Mouse (Mus musculus) heart, postnatal 10 days (tissue): ENCODE results near the gene Cish. TPM values are rescaled to one million over a fixed set of nuclear protein-coding genes. Genes with fewer than 3 reads are reported as not detected.

Experiments
- DNase-seq, 2 experiments: peaks; one replicate each; pipeline ENCODE4 v3.0.0; 2021
- intact Hi-C: fragments of 180-260 bp; cut with DNase I; formaldehyde crosslinking; loops from one replicate; pipeline ENCODE4 v1.15.1; 2025
- total RNA-seq, 2 experiments: library from RNA; stranded (reverse); gene quantifications; 2 replicates each; pipeline ENCODE4 v1.2.3; 2021

Cish gene
- total RNA-seq: 100 to 1,000 TPM; 212 to 269 TPM

DNA sequence AAGGTAGTCTGAATTCAATTTTAAA is at the start of gene Cish:
TSS of gene Cish (plus strand) at position 11 of the 25 bp plus-strand sequence.
- intact Hi-C loops: loop anchor here (10.0 kb wide), 1 partner anchor 471 kb away; the partner anchor contains the start of gene Dcaf1
- DNase-seq: no peak

DNA sequence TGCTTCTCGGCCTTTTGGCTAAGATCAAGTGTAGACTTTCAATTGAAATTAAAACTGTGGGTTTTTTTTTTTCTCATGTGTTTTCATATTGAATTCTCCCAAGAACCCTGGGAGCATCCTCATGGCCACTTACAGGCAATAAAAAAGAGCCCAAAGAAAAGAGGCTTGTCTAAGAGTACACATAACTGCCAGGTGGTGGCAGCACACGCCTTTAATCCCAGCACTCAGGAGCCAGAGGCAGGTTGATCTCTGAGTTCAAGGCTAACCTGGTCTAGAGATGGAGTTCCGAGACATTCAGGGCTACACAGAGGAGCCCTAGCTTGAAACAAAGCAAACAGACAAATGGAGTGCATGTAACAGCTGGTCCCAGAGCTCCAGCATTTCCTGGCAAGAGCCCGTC is 49.7 kb upstream of the Cish start:
- intact Hi-C loops: loop anchor here (1.0 kb wide), 1 partner anchor 45 kb away; no protein-coding TSS in a partner anchor

DNA sequence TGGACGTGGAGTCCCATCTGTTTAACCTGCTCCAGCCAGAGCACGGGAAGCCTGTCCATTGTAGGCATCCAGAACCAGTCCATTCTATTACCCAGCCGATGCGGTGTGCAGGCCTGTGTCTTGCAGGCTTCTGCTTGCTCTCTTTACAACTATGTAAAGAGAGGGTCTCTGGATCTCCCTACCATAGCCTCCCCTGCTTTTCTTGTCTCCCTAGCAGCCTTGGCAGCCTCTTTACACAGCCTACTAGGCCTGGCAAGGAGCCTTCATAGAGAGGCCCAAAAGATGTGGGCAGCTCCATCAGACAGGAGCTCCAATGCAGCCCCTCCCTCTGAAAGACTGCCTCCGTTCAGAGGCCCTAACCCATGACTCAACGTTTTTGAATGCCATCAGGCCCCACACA is 46.7 kb upstream of the Cish start:
- intact Hi-C loops: no loop called here

More for the DNA sequence above, 49.7 kb upstream of the Cish start:
- DNase-seq: peak in 1 of 2 experiments; percentile 39

DNA sequence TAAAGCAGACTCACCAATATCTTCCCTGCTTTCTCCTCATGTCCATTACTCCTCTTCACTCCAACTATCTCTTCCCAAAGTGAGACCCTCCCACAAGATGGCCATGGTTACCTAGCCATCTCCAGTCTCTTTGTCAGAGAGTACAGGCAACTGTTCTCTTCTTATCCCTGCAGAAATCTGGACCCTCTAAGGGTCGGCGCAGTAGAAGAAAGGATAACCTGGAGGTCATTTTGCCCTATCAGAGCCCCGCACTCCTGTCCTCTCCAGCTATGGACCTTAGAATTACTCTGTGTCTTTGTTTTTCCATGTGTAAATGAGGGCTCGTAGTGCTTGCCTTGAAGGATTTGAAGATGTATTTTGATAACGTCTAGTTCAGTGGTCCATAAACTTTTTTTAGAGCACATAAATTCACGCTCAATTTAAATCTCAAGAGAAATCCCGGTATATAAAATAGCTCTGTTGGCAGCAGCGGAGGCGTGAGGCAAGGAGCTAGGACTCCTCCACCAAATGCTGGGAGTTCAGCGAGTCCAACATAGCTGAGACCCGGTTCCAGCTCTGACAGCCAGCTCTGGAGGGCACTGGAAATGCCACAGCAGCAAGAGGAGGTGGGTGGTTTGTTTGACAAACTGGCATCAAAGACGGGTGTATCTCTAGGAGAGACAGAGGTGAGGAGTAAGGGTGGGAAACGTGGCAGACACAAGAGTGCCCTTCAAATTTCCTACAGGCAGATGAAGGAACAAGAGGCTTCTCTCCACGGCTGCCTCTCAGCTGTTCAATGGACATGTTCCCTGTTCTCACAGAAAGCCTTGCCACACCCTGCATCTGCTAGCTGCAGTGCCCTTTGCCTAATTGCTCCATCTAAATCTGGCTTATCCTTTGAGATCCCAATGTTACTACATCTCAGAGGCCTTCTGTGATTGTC is 45.1 kb upstream of the Cish start:
- DNase-seq: no peak
- intact Hi-C loops: no loop called here

More for the DNA sequence above, 46.7 kb upstream of the Cish start:
- DNase-seq: no peak

DNA sequence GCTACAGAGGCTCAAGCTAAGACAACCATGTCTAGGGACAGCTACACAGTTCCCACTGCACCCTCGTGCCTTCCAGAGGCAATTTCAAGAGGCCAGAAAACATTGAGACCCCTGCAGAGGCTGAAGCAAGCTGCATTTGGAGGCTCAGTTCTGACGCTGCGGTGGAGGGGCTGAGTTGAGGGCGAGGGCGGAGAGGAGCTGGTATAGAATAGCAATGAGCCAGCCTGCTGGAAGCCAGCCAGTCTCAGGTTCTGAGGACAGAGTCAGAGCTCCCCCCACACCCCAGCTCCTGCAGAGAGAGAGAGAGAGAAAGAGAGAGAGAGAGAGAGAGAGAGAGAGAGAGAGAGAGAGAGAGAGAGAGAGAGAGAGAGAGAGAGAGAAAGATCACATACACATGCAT is 43.7 kb upstream of the Cish start:
- intact Hi-C loops: no loop called here
- peak in 1 of 2 experiments; percentile 45 for DNase-seq

DNA sequence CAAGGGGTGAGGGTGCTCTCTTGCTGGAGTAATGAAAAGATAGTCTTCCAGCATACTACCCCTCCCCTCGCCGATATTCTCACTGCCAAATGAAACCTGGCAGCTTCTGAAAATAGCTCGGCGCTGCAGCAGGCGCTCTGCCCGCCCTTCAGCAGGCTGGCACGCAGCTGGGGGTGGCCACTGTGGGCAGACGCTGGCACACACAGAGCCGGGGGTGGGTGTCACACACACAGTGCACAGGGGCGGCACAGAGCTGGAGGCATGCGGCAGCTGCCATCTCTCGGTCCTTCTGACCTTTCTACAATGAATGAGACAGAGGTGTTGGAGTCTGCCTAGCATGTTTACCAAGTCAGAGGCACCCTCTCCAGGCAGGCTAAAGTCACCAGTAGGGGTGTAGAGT is 41.4 kb upstream of the Cish start:
- peak; percentile 81 to 87 for DNase-seq
- intact Hi-C loops: no loop called here

DNA sequence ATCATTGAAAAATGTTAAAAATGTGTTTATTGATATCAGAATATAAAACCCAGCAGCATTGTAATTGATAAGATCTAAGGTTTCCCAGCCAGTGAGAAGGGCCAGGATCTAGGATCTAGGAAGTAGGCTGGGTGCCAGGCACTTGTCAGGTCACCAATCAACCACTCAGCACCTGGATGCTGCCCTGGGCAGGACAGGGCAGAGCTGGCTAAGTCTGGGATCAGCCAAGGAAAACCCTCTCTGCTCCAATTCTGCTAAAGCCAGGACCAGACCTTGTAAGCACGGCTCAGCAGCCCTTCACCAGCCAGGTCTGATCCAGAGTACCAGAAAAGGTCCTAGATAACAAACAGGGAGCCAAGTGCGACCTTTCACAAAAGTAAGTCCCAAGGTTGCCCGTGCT is 40.9 kb upstream of the Cish start:
- intact Hi-C loops: no loop called here
- DNase-seq: peak in 1 of 2 experiments; percentile 36

DNA sequence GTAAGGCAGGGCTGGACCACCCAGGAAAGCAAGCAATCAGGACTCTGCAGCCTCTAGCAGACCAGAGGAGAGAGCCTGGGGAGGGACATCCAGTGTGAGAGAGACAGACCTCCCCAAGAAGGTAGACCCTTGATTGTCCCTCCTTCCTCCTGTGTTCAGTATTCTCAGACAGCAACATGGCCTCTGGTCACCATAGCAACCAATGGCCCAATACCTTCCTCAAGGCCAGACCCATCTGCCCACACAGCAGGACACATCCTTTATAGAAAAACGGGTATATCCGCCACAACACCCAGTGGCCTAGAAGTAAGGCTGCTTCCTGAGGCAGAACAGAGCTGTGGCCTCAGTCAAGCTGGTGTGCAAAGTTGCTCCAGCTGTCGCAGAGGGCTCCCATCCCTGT is 40.2 kb upstream of the Cish start:
- intact Hi-C loops: no loop called here
- no peak for DNase-seq

DNA sequence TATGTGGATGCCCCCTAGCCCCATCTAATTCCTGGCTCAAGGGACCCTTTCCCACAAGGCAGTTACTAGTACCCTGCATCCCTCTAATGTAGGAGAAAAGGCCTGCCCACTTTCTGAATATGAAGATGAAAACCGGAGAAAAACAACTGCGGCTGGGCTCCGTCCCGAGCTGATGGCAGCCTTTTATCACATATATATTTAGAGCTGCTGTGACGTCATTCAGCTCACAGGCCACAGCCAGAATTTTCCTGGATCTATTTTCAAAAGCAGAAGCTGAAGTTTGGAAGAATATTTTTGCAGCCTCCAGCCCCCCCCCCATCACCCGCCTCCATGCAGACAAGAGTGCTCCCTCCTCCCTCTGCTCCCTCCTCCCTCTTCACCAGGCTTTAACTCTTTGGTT is 36.3 kb upstream of the Cish start:
- intact Hi-C loops: no loop called here
- DNase-seq: peak; percentile 38 to 59

DNA sequence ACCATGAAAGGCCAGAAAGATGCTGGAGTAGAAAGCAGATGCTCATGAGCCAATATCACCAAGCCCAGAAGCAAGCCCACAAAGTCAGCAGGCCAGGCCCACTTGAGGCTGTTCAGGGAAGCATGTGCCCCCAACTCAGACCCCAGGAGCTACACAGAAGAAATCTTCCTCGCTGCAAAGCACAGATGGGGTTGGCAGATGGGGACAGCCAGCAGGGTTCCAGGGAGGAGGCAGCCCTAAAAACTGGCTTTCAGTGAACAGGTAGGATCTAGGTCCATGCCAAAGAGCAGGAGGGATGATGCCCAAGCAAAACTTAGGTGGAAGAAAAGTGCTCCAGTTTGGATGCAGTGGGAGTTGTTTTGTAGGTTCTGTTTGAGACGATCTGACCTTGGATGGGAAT is 35.4 kb upstream of the Cish start:
- intact Hi-C loops: no loop called here
- no peak for DNase-seq

DNA sequence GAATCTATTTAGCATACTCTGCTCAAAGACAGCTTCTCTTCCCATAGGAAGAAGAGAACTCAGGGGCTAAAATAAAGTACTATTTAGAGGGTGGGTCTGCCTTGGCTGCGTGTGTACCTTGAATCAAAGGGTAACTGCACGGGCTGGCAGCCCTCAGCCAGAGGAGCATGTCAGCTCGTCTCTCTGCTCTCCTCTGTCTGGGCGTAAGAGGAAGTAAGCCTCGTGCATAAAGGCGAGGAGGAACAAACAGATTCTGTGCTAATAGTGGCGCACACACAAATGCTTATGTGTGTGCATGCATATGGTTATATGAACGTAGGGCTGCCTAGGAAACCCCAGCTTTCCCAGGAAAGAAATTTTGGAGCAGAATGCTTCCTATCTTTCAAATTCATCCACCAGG is 35.0 kb upstream of the Cish start:
- DNase-seq: no peak
- intact Hi-C loops: no loop called here

DNA sequence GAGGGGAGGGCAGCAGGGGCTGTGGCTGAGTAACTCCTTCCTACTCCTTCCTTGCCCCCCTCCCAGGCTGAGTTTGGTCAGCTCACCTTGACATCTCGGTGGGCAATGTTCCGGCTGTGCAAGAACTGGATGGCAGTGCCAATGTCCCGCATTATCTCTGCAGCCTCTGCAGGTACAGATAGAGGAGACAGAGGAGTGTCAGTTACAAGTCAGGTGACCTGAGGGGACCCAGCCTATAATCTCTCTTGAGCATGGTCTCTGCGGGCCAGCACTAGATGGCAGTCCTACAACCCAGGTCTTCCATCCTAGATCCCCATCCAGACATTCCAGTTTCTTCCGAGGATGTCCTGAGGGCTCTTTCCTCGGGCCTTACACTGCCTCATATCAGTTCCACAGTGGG is 34.0 kb upstream of the Cish start:
- intact Hi-C loops: no loop called here
- no peak for DNase-seq

DNA sequence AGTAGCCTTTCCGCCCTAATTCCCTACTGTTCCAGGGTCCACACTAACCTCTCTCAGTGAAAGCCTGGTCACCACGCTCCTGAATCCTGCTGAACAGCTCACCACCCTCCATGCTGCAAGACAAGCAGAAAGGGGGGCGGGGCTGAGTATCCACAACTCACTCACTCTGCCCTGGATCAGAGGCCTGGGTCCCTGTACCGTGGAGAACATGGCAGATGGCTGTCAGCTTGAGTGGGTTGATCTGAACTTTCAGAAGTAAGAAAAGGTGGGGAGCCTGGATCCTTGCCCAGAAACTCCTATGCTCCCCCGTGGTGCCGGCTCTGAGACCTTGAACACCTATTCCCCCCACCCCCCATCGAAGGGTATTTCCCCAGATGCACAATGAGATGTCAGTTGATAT is 33.5 kb upstream of the Cish start:
- intact Hi-C loops: no loop called here
- DNase-seq: no peak

DNA sequence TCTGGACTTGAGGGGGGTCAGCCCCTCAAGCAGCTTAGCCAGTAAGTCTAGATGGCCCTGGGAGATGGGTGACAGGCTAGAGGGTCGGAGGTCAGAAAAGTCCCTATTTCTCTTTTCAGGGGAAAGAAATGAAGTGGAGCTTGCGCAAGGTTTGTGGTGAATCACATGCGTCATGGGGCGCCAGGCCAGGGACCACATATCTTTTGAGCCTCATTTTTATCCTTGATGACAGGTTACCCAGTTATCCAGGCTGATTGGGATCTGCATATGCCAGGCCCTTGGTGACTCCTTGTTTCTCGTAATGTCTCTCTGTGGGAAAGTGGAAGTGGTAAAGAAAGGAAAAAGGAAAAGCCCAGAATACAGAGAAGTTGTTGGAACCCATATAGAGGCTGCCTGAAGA is 31.9 kb upstream of the Cish start:
- no peak for DNase-seq
- intact Hi-C loops: no loop called here

DNA sequence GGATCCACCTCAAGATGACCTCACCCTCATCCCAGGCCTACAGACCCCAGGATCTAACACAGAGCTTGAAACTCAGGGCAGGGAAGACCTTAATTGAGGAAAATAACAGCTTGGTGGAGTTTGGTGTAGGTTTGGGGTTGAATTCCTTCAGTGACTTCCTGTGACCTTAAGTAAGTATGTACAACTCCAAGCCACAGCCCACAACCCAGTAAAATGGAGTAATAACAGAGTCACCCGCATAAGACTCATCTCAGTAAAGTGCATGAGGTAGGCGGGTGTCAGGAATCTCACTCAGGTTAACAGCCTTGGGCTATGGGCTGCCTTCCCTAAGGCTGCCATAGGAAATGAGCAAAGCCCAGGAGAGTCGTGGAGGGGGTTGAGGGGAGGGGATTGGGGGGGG is 31.1 kb upstream of the Cish start:
- DNase-seq: no peak
- intact Hi-C loops: no loop called here

DNA sequence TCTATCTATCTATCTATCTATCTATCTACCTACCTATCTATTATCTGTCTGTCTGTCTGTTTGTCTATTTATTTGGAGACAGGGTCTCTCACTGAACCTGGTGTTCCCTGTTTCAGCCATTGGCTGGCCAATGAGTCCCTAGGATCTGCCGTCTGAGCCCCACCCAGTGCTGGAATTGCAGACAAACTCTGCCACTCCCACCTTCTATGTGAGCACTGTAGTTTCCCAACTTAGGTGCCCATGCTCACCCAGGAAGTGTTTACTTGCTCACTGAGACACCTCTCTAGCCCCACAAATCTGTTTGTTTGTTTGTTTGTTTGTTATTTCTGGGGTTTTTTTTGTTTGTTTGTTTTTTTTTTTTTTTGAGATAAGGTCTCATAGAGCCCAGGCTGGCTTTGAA is 28.8 kb upstream of the Cish start:
- intact Hi-C loops: no loop called here
- DNase-seq: no peak

DNA sequence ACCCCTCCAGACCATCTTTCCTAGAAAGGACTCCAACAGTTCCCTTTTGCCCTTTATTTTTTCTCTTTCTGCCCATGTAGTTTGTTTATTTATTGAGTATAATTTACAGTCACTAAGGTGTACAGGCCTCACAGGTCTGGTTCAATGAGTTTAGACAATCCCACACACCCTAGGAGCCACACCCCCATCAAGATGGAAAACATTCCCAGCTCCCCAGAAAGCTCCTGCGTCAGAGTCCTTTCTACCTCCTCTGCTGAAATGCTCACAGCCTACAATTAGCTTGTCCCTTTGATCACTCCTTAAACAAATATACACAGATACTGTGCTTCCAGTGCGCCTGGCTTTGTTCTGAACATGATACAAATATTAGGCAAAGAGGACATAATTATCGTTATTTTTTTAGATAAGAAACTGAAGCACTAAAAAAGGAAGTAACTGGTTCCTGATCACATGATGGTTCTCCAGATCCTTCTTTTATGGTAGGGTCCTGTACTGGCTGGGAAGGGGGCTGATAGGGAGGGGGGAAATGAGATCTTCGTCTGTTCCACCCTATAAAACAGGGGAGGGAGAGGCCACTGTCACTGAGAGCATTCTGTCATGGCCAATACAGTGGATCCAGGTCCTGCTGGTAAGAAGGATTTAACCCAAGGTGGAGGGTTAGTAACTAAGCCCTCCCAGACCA is 28.0 kb upstream of the Cish start:
- no peak for DNase-seq
- intact Hi-C loops: no loop called here

DNA sequence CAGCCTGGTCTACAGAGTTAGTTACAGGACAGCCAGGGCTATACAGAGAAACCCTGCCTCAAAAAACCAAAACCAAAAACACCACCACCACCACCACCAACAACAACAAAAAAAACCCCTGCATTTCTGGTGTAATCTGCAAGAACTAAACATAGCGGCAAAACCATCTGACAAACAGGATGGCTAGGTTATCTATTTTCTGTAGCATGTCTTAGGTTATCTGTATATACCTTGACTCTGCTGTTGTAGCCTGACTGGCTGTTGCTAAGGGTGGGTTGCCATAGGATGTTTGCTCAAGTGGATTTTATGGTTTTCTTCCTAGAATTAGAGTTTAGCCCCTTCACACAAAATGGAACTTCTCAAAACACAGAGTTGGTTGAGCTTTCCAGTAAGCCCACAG is 26.1 kb upstream of the Cish start:
- intact Hi-C loops: no loop called here
- no peak for DNase-seq

DNA sequence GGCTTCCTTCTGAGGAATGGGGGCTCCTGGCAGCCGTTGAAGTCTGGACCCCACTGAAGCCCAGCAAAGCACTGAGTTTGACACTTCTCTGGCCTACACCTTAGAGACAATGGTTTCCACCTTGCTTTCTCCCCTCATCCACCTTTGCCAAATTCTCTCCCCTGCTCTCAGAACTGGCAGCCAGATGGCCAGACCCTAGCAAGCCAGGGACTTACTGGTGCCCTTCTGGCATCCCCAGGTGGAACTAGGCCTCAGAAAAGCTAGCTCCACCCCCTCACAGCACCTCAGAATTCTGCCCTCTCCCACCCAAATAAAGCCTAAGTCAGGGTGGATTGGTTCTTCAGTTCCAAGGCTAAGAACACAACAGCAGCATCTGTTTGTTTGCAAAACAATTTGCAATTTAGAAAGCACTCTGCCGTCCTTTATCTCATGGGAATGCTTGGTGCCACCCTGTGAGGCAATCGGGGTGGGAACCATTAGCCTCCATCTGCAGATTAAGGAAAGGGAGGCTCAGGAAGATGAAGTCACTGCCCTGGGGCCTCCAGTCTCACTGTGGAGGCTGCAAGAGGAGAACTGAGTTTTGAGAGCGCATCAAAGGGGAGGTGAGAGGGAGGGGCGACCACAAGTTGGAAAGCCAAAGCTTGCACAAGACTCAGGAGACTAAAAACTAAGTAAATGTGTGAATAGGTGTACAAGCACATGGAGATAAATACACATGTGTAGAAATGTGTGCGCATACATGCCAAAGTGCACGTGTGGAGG is 24.5 kb upstream of the Cish start:
- intact Hi-C loops: no loop called here
- no peak for DNase-seq

DNA sequence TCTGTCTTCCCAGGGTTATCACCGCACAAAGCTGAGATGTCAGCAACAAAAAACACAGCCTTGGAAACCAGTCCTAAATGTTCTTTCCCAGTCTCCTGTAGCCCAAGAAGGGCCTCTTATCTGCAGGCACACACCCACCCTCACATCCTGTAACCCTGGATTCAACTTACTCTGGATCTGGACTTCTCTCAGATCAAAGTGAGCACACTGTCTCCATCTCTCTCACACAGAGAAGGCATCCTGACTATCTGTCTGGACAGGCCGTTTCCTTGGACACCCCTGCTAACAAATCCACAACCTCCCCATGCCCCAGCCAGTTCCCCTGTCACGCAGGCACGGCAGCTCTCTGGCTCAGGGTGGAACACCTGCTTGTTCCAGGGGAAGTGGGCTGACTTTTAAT is 23.5 kb upstream of the Cish start:
- intact Hi-C loops: no loop called here
- no peak for DNase-seq

DNA sequence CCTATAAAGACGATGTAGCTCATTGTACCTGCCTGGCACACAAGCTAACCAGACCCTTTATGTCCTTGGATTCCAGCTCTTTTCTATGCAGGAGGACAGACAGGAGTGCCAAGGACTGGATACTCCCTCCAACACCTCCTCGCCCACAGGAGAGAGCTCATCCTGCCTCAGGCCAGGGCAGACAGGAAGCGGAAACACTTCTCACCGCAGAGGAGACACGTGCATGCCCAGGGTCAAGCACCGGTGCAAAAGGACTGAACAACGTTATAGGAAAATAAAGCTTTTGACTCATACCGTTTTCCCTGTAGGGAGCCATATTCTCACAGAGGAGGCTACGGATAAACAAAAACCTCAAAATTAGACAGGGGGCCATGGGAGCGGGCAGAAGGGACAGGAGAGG is 22.6 kb upstream of the Cish start:
- intact Hi-C loops: no loop called here
- DNase-seq: no peak

DNA sequence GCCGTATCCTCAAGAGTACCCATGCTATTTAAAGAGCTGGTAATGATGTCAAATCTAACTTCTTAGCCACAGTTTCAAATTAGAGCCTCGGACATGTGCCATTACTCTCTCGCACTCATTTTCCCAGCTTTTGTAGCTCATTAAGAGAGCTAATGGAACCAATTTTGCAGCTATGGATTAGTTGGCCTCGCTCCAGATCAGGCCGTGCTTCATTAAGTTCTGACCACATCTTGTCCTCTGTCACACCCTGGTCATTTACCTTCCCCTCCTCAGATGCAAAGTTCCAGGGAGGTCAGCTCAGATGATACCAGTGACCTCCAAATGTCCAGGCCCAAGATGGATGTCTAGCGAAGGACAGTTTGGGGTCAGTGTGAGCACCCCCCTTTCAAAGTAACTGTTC is 21.1 kb upstream of the Cish start:
- no peak for DNase-seq
- intact Hi-C loops: no loop called here
